Mouse (Mus musculus): Measurements from ENCODE around the gene Il3.

The Il3 gene

DNA sequence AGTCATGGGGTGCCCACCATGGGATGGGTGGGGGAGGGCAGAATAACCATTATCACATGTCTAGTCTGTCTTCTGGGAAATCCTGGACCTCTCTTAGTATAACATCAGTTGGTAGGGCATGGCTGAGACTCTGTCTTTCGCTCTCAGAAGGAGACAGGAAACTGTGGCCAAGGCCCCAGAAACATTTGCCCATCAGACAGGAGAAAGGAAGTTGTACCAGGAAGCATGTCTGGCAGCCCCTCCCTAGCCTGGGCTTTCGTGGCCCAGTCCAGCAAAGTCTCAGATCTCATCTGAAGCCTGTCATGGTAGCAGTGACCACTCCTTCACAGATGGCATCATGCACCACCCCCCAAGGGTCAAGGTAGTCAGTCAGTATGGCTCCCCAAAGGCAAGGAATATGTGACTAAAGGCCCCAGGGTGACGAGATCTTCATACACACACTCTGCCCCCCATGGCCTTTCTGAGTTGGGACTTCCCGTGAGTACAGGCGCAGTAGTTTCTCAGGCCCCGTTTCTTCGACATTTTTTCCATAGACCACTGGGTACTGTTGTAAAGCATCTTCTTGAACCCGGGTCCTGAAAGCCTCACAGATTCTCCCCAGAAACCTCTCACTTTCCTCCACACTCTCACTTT, 20.9 kb upstream of the Il3 start:
- DNase-seq (ENCODE audit: low read depth, low spot score), result no peak

DNA sequence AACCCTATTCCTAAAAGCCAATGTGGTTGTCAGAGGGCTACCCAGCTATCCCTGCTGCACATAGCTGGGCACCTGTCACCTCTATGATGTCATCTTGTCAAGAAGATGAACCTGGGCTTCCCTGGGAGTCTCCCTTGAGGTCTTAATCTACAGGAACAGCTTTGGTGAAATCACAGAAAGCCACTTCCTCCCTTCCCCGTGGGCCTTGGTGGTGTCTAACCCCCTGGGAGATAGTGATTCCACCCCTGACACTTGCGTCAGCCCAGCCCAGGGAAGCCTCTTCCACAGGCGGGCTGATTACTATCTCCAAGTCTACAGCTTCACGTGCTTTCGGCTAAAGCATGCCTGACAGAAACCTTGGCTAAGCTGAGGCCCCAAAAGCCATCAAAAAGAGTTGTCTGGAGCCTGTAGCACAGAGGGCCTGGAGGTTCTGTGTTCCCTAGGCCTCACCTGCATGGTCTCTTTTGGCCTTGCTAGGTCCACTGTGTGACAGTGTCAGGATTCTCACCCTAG, 4.4 kb upstream of the Il3 start:
- no peak for DNase-seq (ENCODE audit: low read depth, low spot score)

DNA sequence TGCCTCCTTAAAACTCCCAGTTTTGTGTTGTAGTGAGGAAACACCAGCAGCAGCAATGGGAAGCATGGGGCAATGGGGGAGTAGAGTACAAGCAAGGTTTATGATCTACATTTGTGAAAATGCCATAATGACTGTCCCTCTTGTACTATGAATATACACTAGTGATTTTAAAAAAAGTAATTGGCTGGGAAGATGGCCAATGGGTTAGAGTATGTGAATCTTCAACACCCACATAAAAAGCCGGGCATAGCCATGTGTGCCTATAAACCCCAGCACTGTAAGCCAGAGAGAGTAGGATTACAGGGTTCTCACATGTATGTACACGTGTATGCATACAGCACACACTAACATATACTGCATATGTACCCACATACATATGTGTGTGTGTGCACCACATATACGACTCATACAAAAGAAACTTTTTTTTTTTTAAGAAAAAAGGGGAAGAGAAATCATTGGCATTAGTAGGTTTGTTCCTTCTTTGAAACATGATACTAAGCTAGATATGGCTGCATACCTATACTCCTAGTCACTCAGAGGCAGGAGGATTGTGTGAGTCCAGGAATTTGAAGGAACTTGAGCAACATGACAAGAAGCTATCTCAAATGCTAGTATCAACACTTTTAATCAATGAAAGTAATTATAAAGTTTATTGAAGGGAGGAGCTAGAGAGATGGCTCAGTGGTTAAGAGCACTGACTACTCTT, 2.3 kb upstream of the Il3 start:
- DNase-seq (ENCODE audit: low read depth, low spot score), result no peak

DNA sequence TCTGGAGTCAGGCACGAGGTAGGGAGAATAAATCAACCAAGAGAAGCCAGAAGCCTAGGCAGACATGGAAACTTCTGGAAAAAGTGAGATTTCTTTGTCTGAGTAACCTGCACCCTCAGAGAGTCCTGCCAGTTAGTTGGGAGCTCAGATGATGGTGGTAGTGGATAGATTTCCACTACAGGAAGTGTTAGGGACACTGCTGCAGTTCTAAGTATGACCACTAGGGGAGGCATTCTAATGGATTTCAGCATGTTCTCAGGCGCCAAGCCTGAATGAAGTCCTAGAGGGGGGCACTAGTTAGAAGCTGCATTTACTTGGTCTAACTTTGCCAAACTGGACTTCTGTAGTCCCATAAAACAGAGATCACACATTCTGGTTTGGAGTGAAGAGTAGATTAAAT, 2.5 kb downstream of the Il3 start:
- DNase-seq (ENCODE audit: low read depth, low spot score), result peak; percentile 46

DNA sequence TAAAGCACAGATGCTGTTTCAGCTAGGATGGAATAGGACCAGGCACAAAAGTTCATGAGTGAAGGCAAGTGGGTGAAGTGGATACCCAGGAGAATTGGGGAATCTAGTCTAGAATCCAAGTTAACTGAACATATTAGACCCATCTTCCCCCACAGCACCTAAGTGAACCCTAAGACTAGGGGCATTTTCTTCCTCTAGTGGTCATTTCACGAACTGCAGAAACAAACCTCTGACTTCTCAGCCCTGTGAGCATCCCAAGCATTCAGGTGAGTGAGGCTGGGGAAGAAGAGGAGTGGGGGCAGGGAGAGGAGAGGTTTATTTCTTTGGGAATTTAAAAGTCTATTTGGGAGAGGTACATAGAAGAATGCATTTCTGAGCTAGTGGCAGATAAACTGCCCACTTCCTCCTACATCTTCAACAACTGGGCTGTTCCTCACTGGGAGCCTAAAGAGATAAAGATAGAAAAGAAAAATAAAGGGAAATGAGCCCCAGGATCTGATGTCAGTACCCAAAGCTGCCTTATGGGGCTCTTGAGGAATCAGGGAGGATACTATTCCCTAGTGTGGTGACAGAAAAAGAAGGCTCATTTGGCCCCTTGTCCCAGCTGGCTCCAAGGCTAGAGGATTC, 3.6 kb downstream of the Il3 start:
- DNase-seq (ENCODE audit: low read depth, low spot score), result no peak

DNA sequence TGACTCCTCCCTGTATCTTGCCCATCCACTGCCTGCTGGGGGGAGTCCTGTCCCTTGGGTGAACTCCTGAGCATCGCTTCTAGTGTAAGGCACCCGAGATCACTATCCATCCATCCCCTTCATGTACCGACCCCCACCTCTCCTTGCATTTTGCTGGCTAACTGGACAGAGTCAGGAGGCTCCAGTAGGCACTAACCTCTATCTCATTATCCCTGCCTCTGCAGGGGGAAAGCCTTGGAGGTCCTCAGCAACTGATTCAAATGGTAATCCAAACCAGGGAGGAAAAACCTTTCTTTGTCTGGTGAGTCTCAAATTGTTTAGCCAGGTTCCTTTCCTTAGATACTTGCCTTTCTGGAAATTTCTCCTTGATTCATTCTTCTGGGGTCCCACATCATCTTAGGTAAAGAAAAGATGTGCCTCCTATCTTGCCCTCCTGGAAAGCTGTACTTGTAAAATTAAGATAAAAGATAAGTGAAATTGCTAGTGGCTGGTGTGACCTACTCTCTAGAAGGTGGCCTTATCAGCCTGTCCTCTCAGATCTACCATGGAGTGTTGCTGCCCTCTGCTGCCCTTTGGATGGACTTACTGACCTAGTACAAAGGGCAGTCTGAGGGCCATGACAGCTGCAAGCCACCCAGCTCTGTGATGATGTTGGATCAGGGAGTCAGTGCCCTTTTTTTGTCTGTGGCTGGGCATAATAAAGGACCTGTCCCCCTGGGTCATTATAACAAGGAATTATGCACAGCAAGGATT, 10.3 kb downstream of the Il3 start:
- peak; percentile 83 for DNase-seq (ENCODE audit: low read depth, low spot score)

DNA sequence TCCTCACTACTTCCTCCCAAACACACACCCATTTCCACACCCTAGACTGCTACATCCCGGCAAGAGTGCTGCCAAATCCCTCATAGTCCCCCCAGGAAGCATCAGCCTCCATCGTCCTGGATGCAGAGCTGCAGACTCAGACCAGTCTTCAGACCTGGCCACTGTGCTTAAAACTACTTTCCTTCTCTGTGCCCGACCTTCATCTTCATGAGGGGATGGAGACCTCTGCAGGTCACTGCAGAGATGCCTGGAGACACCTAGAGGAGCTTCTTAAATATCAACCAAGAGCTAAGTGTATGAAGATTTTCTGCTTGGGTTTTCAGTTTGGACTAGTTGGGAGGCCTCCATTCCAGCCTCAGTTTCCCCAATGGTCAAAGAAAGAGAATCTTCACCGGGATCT, 13.0 kb downstream of the Il3 start:
- peak; percentile 28 for DNase-seq (ENCODE audit: low read depth, low spot score)

DNA sequence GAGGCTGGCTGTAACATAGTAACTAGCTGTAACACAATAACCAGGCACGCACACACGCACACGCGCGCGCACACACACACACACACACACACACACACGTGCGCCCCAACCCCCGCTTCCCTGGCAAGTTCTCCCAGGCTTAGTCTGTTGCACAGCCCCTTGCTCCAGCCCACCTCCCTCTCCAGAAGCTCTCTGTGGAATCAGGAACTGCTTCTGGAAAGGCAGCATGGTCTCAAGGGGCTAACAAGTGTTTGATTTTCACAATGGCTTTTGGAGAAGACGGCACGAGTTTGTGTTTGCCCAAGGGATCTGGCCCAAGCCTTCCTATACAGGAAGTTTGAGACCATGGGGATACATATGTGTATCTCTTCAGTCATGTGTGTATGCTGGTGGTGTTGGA, 16.5 kb downstream of the Il3 start:
- no peak for DNase-seq (ENCODE audit: low read depth, low spot score)

DNA sequence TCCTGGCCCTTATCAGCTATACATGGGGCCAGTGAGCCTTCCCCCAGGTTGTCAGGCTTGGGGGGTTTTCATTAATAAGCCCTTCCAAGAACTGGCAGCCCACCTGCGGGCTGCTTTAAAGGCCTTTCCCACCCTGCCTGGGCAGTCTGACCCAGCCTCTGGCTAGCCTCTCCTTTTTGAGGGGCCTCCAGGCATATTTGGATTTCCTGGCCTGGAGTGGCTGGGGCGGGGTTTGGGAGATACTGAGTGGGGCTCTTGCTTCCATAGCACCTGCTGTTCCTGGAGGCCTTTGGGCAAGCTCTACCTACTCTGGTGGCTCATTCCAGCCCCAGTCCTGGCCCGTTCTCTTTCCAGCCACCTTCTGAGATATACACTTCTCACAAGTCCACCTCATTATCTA, 17.3 kb downstream of the Il3 start:
- DNase-seq (ENCODE audit: low read depth, low spot score), result no peak

DNA sequence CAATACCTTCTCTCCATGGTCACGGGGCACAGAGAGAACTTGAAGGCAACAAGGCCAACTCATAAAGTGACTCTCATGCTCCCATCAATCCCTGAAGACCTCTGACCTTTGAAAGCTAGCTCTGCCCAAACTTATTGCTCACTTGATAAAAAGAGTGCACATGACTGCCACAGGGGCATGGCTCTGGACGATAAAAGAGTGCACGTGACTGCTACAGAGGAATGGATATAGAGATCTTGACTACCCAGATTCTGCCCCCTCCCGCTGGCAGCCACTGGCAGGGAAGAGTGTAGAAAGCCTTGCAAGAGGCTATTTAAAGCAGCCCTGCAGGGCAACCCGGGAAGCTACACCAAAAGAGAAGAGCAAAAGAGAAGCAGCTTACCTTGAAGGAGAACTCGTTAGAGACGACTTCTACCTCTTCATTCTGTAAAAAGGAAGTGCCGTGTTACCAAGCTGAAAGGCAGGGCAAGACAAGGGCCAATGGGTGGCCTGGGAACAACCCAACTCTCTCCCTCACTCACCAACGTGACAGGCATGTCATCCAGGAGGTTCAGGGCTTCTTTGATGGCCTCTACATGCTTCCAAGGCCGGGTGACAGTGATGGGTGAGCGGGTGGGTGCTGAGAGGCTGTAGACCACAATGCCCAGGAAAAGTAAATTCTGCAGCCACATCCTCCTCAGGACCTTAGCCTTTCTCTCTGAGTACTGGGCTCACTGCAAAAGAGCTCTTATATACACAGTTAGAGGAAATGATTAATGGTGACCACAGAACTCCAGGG, 17.9 kb downstream of the Il3 start, which contains the start of gene Csf2:
Gene Csf2 (minus strand): TSS at position 728 of the 778 bp plus-strand sequence.
- DNase-seq (ENCODE audit: low read depth, low spot score), result no peak

DNA sequence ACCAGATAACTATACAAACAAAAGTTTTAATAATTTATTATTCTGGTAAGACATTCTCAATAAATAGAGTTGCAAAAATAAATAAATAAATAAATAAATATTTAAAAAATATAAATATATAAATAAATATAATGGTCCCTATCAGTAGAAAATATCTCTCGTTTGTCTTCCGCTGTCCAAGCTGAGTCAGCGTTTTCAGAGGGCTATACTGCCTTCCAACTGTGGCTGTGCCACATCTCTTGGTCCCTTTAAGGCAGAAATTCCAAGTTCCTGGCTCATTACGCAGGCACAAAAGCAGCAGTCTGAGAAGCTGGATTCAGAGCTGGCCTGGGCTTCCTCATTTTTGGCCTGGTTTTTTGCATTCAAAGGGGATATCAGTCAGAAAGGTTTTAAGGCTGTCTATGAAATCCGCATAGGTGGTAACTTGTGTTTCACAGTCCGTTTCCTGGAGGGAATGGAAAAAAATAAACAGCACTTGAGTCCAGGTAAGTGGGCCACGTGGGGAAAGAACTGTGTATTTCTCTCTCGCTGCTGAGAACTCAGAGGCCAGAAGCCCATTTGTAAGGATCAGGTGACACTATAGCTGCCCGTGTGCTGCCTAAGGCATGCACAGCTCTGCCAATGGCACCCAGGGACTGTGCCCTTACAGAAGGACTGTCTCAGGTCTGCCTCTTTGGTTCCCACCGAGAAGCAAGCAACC, 19.7 kb downstream of the Il3 start:
- no peak for DNase-seq (ENCODE audit: low read depth, low spot score)

DNA sequence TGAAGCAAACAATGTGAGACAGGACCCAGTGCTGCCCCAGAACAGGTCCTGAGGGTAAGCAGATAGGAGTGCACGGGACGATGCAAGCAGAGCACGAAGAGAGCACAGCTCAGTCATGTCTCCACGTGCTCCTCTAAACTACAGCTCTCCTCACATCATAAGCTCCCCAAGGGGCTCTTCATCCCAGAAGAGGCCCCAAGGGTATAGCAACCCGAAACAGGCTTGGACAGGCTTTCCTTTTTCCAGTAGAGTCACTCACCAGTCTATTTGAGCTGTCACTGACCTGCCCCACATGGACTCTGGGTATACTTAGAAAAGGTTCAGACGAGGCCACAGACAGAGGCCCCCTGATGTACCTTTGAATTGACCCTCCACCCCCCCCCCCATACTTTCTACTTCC, 22.6 kb downstream of the Il3 start:
- DNase-seq (ENCODE audit: low read depth, low spot score), result no peak

DNA sequence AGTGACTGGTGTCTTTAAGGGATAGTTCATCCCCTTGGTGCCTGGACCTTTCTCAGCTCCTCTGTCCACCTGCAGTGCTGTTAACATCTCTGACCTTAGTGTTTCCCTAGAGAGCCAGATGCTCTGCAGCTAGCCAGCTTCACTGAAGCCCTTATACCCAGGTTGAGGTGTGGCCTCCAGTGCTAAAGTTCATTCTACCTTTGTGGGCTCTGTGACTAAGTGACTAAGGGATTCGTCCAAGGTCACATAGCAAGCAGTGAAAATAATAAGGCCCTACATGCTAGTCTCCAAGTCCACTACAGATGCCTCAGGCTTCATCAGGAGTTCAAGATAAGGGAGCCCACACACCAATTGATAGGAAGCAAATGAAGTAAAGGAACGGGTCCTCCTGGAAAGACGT, 24.6 kb downstream of the Il3 start:
- no peak for DNase-seq (ENCODE audit: low read depth, low spot score)

DNA sequence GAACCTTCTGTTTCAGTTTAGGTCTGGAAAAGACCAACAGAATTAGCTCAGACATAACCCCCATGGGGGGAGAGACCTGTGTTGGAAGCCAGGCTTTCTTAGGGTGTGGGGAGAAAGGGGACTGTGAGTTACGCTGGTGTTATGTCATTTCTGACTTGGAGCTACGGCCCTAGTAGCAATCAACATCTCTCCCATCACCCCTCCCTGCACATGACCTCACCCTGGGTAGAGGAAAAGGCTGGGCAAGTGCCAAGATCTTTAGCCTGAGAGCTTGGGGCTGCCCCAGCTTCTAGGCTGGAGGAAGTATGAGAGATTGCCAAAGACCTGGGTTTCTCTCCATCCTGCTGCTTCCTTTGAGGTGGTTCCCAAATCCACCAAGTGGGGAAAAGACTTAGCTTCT, 30.1 kb downstream of the Il3 start:
- DNase-seq (ENCODE audit: low read depth, low spot score), result peak; percentile 78

DNA sequence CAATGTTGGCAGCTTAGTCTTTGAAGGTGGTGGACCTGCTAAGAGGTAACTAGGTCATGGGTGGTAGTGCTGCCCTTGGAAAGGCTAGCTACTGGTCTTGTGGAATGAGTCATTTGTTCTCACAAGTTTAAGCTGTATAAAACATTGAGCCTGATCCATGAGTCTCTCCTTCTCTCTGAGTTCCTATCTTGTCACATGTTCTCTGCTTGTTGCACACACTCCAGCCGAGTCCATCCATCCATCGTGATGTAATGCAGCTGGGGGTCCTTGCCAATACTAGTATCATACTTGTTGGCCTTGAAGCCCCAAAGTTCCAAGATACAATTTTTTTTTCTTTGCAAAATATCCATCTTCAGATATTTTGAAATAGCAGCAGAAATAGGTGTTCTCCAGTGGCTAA, 39.6 kb downstream of the Il3 start:
- peak; percentile 51 for DNase-seq (ENCODE audit: low read depth, low spot score)

DNA sequence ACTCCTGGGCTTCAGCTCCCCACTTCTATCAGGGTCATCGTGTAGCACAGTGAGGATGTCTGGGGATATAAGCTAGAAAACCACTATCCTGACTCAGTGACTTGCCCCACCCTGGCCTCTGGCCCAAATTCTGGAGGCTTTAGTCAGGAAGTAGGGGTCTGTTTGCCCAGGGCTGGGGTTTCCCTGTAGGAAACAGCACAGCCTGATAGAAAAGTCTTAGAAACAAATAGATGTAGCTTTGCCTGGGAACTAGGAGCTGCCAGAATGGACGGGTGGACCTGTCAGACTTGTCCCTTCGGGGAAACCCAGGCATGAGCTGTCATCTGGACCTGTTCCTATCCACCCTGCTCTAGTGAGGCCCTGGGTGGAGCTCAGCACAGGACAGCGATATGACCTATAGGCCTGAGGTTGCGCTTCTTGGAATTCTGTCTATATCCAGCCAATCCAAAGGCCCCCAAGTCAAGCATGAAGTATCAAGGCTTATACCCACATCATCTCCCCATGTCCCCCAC, 42.5 kb downstream of the Il3 start:
- DNase-seq (ENCODE audit: low read depth, low spot score), result peak; percentile 52

DNA sequence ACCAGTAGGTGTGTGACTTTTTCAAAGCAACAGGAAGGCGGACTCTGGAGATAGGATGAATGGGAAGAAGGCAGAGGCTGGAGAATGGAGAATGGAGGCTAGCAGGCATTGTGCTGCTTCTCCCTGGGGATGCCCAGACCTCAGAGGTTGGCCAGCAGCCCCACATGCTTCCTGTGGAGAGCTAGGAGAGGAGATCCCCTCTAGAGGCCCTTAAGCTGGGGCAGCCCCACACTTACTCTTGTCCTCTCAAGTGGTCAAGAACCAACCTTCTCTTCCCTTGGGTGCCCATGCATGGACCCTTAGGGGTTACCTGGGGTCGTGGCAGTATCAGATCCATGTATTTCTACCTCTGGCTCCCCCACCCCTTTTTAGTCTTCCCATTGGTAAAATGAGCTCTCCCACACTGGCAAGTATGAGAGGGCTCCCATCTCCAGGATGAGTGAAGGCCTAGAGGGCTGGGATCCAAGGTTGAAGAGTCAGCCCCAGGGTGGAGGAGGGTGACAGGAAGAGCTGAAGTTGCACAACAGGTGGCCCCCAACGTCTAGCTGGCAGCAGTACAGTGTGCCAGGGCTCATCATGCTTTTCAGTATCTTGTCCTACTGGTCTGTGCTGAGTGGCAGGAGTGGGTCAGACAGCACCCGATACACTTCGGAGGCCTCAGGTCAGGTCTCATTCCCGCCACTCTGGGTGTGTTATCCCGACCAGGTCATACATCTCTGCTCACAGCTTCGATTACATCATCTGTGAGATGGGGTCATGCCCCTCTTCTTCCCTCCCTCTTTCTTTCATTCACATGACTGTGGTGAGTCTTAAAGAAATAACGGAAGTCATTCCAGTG, 43.2 kb downstream of the Il3 start:
- no peak for DNase-seq (ENCODE audit: low read depth, low spot score)

DNA sequence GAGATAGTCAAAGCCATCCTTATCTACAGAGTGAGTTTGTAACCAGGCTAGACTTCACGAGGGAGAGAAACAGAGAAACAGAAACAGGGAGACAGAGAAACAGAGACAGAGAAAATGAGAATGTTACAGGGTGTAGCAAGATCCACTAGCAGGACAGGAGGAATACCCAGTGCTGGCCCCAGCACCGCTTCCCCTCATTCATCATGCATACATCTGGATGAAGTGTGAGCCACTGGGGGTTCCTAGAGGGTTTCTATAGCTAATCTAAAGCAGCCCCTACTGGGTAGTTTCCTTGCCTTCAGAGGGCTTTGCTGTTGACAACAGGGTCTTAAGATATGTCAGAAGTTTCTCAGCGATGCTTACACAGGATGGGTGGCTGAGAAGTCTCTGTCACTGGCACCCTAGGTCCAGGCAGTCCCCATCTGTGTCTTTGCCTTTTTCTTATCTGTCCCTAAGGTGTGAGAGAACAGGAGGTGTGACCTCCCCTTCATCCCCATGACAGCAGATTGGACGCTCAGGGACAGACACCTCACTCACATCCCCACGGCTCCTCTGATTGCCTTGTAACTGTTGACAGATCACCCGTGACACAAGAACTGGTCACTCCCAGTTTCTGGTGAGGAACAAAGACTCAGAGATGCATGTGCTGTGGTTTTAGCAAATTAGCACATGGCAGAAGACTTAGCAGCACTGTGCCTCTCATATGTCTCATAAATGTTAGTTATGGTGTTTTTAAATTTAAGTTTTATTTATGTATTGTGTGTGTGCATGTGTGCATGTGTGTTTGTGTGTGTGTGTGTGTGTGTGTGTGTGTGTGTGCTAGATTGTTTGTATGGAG, 47.0 kb downstream of the Il3 start:
- DNase-seq (ENCODE audit: low read depth, low spot score), result no peak

DNA sequence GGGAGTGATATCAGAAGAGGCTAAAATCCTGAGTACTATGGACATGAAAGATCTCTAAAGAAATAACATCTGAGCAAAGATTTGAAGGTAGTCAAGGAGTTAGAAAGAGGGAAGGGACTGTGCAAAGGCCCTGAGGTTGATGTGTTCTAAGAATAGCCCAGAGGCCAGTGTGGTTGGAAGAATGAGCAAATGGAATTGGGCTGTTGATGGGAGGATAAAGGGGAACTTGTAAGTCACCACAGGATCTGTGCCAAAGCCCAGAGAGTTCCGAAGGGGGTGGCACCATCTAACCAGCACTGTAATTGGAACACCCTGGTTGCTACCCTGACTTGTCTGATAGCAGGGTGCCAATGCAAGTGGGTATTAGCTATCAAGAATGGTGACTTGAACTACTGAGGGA, 47.9 kb downstream of the Il3 start:
- DNase-seq (ENCODE audit: low read depth, low spot score), result no peak
